Mouse (Mus musculus) midbrain, embryonic 12.5 days (tissue): ENCODE data around the gene Tomm34. TPM values are rescaled to one million over a fixed set of nuclear protein-coding genes. Genes with fewer than 3 reads are reported as not detected.

Experiments
- ATAC-seq: fragments of 200-750 bp; cut with Nextera tagmentation; 2 replicates; pipeline ENCODE4 v1.8.0; 2017; ENCODE audit warnings: low read depth, moderate TSS enrichment, moderate library complexity; ENCODE audit not compliant: low FRiP score
- H3K27ac ChIP-seq: fragments of 300-500 bp; sonication (generic); replicated peaks from 2 replicates; pipeline ENCODE4 v1.5.1; 2016; ENCODE audit warnings: mild to moderate bottlenecking
- H3K27me3 ChIP-seq: fragments of 300-500 bp; sonication (generic); 2 replicates; pipeline ENCODE4 v1.6.1; 2016; ENCODE audit warnings: mild to moderate bottlenecking
- H3K36me3 ChIP-seq: fragments of 300-500 bp; sonication (generic); 2 replicates; pipeline ENCODE4 v1.6.1; 2016
- H3K4me1 ChIP-seq: fragments of 300-500 bp; sonication (generic); 2 replicates; pipeline ENCODE4 v1.6.1; 2016
- H3K4me2 ChIP-seq: fragments of 300-500 bp; sonication (generic); replicated peaks from 2 replicates; pipeline ENCODE4 v1.6.1; 2016; ENCODE audit warnings: mild to moderate bottlenecking, moderate library complexity
- H3K4me3 ChIP-seq: fragments of 300-500 bp; sonication (generic); 2 replicates; pipeline ENCODE4 v1.5.1; 2016; ENCODE audit warnings: mild to moderate bottlenecking
- H3K9ac ChIP-seq: fragments of 300-500 bp; sonication (generic); replicated peaks from 2 replicates; pipeline ENCODE4 v1.6.1; 2016; ENCODE audit warnings: mild to moderate bottlenecking, moderate library complexity
- H3K9me3 ChIP-seq: fragments of 300-500 bp; sonication (generic); 2 replicates; pipeline ENCODE4 v1.6.1; 2016; ENCODE audit warnings: mild to moderate bottlenecking
- WGBS: fragments of 180-500 bp; shearing (Covaris S2); methylation state at CpG from one replicate; pipeline ENCODE4 v1.1.7; 2016; 5-methylcytosine and 5-hydroxymethylcytosine counted together
- polyA plus RNA-seq: library from polyadenylated mRNA; unstranded; fragments of >200 nt; fragmentation: Nextera tagmentation; extraction: Ambion mirVana; gene quantifications from 2 replicates; pipeline ENCODE4 v1.2.1, GENCODE M21; 2016

The Tomm34 gene
- polyA plus RNA-seq, 1 experiment from 2014 or later = 45.1 TPM

GRCm38 (mm10) chr2:164098603-164099250 lies 27.8 kb upstream of the Tomm34 start:
- Histone ChIP-seq H3K9me3 (no peaks in the 10 kb centered on the region), H3K4me2 (no peak overlapping the region), H3K36me3 (peaks cover 64% of the 10 kb centered on the region), H3K4me1 (no peaks in the 10 kb centered on the region), H3K9ac (no peak overlapping the region), H3K27ac (no peak overlapping the region), H3K4me3 (no peak overlapping the region), H3K27me3 (no peaks in the 10 kb centered on the region)
- WGBS = 94% methylated on average over 11 of the region's 11 CpGs
- ATAC-seq = no peak

- no peaks in the 10 kb centered on the region for H3K9me3 ChIP-seq
- H3K9ac ChIP-seq = no peak overlapping the region
- no peak overlapping the region for H3K27ac ChIP-seq
- WGBS = 84% methylated on average over 7 of the region's 7 CpGs
- H3K4me3 ChIP-seq = no peak overlapping the region
- no peaks in the 10 kb centered on the region for H3K4me1 ChIP-seq
- no peaks in the 10 kb centered on the region for H3K27me3 ChIP-seq
- H3K36me3 ChIP-seq = peaks cover 40% of the 10 kb centered on the region
- H3K4me2 ChIP-seq = no peak overlapping the region
- ATAC-seq = no peak
Observed at GRCm38 (mm10) chr2:164094152-164094551, 23.2 kb upstream of the Tomm34 start.

- Histone ChIP-seq H3K9me3 (no peaks in the 10 kb centered on the region), H3K9ac (no peak overlapping the region), H3K27me3 (no peaks in the 10 kb centered on the region), H3K27ac (no peak overlapping the region), H3K4me1 (no peaks in the 10 kb centered on the region), H3K4me3 (no peak overlapping the region), H3K36me3 (peaks cover 58% of the 10 kb centered on the region), H3K4me2 (no peak overlapping the region)
- 93% methylated on average over 4 of the region's 4 CpGs for WGBS
- ATAC-seq = no peak
Observed at GRCm38 (mm10) chr2:164089508-164089907, 18.5 kb upstream of the Tomm34 start.

- no peaks in the 10 kb centered on the region for H3K27me3 ChIP-seq
- no peak overlapping the region for H3K4me3 ChIP-seq
- 93% methylated on average over 6 of the region's 6 CpGs for WGBS
- no peaks in the 10 kb centered on the region for H3K9me3 ChIP-seq
- H3K27ac ChIP-seq = no peak overlapping the region
- ATAC-seq = no peak
- no peak overlapping the region for H3K4me2 ChIP-seq
- peaks cover 70% of the 10 kb centered on the region for H3K36me3 ChIP-seq
- H3K4me1 ChIP-seq = no peaks in the 10 kb centered on the region
- no peak overlapping the region for H3K9ac ChIP-seq
Observed at GRCm38 (mm10) chr2:164087416-164088017, 16.5 kb upstream of the Tomm34 start.

GRCm38 (mm10) chr2:164084342-164084700 lies 13.4 kb upstream of the Tomm34 start:
- H3K9me3 ChIP-seq = no peaks in the 10 kb centered on the region
- H3K9ac ChIP-seq = no peak overlapping the region
- H3K27me3 ChIP-seq = no peaks in the 10 kb centered on the region
- no peak for ATAC-seq
- no peaks in the 10 kb centered on the region for H3K4me1 ChIP-seq
- 96% methylated on average over 7 of the region's 7 CpGs for WGBS
- H3K4me3 ChIP-seq = no peak overlapping the region
- no peak overlapping the region for H3K4me2 ChIP-seq
- peaks cover 89% of the 10 kb centered on the region for H3K36me3 ChIP-seq
- H3K27ac ChIP-seq = no peak overlapping the region

GRCm38 (mm10) chr2:164083609-164084341 lies 12.8 kb upstream of the Tomm34 start:
- no peaks in the 10 kb centered on the region for H3K27me3 ChIP-seq
- ATAC-seq = no peak
- no peak overlapping the region for H3K9ac ChIP-seq
- peaks cover 85% of the 10 kb centered on the region for H3K36me3 ChIP-seq
- no peak overlapping the region for H3K4me2 ChIP-seq
- 91% methylated on average over 18 of the region's 19 CpGs for WGBS
- H3K27ac ChIP-seq = no peak overlapping the region
- no peak overlapping the region for H3K4me3 ChIP-seq
- no peaks in the 10 kb centered on the region for H3K4me1 ChIP-seq
- no peaks in the 10 kb centered on the region for H3K9me3 ChIP-seq

- Histone ChIP-seq H3K4me2 (no peak overlapping the region), H3K9me3 (no peaks in the 10 kb centered on the region), H3K27ac (no peak overlapping the region), H3K9ac (no peak overlapping the region), H3K27me3 (no peaks in the 10 kb centered on the region), H3K4me3 (no peak overlapping the region), H3K4me1 (no peaks in the 10 kb centered on the region), H3K36me3 (peaks cover 71% of the 10 kb centered on the region)
- 95% methylated on average over 10 of the region's 10 CpGs for WGBS
- ATAC-seq = no peak
Observed at GRCm38 (mm10) chr2:164082175-164082574, 11.2 kb upstream of the Tomm34 start.

GRCm38 (mm10) chr2:164081577-164081976 lies 10.6 kb upstream of the Tomm34 start:
- H3K4me3 ChIP-seq = no peak overlapping the region
- WGBS = 96% methylated on average over 10 of the region's 10 CpGs
- no peaks in the 10 kb centered on the region for H3K4me1 ChIP-seq
- no peak overlapping the region for H3K9ac ChIP-seq
- peaks cover 67% of the 10 kb centered on the region for H3K36me3 ChIP-seq
- H3K27ac ChIP-seq = no peak overlapping the region
- H3K9me3 ChIP-seq = no peaks in the 10 kb centered on the region
- no peak overlapping the region for H3K4me2 ChIP-seq
- no peaks in the 10 kb centered on the region for H3K27me3 ChIP-seq
- no peak for ATAC-seq

- Histone ChIP-seq H3K27ac (no peak overlapping the region), H3K9ac (no peak overlapping the region), H3K4me3 (no peak overlapping the region), H3K4me2 (no peak overlapping the region), H3K9me3 (no peaks in the 10 kb centered on the region), H3K36me3 (peaks cover 54% of the 10 kb centered on the region), H3K4me1 (peaks cover 12% of the 10 kb centered on the region), H3K27me3 (no peaks in the 10 kb centered on the region)
- ATAC-seq = no peak
- 94% methylated on average over 6 of the region's 6 CpGs for WGBS
Observed at GRCm38 (mm10) chr2:164079488-164079887, 8.5 kb upstream of the Tomm34 start.

- WGBS = 90% methylated on average over 5 of the region's 5 CpGs
- H3K9ac ChIP-seq = no peak overlapping the region
- peaks cover 13% of the 10 kb centered on the region for H3K4me1 ChIP-seq
- no peaks in the 10 kb centered on the region for H3K27me3 ChIP-seq
- H3K9me3 ChIP-seq = no peaks in the 10 kb centered on the region
- H3K4me2 ChIP-seq = no peak overlapping the region
- no peak for ATAC-seq
- no peak overlapping the region for H3K27ac ChIP-seq
- peaks cover 39% of the 10 kb centered on the region for H3K36me3 ChIP-seq
- H3K4me3 ChIP-seq = no peak overlapping the region
Observed at GRCm38 (mm10) chr2:164077875-164078274, 6.9 kb upstream of the Tomm34 start.

- WGBS = 93% methylated on average over 8 of the region's 8 CpGs
- Histone ChIP-seq H3K4me3 (no peak overlapping the region), H3K4me1 (peaks cover 13% of the 10 kb centered on the region), H3K4me2 (no peak overlapping the region), H3K27me3 (no peaks in the 10 kb centered on the region), H3K9me3 (no peaks in the 10 kb centered on the region), H3K9ac (no peak overlapping the region), H3K36me3 (peaks cover 31% of the 10 kb centered on the region), H3K27ac (no peak overlapping the region)
- no peak for ATAC-seq
Observed at GRCm38 (mm10) chr2:164076874-164077425, 6.0 kb upstream of the Tomm34 start.

GRCm38 (mm10) chr2:164075088-164075487 lies 4.1 kb upstream of the Tomm34 start:
- Histone ChIP-seq H3K36me3 (peaks cover 12% of the 10 kb centered on the region), H3K4me1 (peaks cover 15% of the 10 kb centered on the region), H3K27ac (no peak overlapping the region), H3K4me3 (peak overlapping the region; percentile 93), H3K9me3 (no peaks in the 10 kb centered on the region), H3K9ac (peak overlapping the region; percentile 76), H3K4me2 (peak overlapping the region; percentile 94), H3K27me3 (no peaks in the 10 kb centered on the region)
- ATAC-seq = no peak
- WGBS = 60% methylated on average over 5 of the region's 5 CpGs
